Mouse (Mus musculus) liver, embryonic 14.5 days (tissue): ENCODE data around the gene Gm48551. TPM values are rescaled to one million over a fixed set of nuclear protein-coding genes. Genes with fewer than 3 reads are reported as not detected.

Source experiments
- ATAC-seq: fragments of 200-750 bp; cut with Nextera tagmentation; 2 replicates; pipeline ENCODE4 v1.8.0; 2017; ENCODE audit warnings: moderate number of reproducible peaks, mild to moderate bottlenecking, moderate library complexity; ENCODE audit not compliant: insufficient read depth
- DNase-seq, 3 experiments: peaks; one replicate each; pipeline ENCODE4 v3.0.0-alpha.2; 2012 to 2013; ENCODE audit warnings: low read depth in 3 of 3, low spot score in 3 of 3
- H3K27ac ChIP-seq: fragments of 300-500 bp; sonication (generic); 2 replicates; pipeline ENCODE4 v1.5.1; 2014; ENCODE audit warnings: moderate library complexity, mild to moderate bottlenecking, control low read depth, inconsistent platforms
- H3K27me3 ChIP-seq: fragments of 300-500 bp; sonication (generic); 2 replicates; pipeline ENCODE4 v1.6.1; 2014; ENCODE audit warnings: mild to moderate bottlenecking, low read length, moderate library complexity; ENCODE audit not compliant: control insufficient read depth, insufficient read depth
- H3K36me3 ChIP-seq: fragments of 300-500 bp; sonication (generic); replicated peaks from 2 replicates; pipeline ENCODE4 v1.6.1; 2014; ENCODE audit warnings: low read depth; ENCODE audit not compliant: control insufficient read depth, insufficient read depth
- H3K4me1 ChIP-seq, 2 experiments: fragments of 200-500 bp in 1 of 2; fragments of 300-500 bp in 1 of 2; sonication (generic) in 1 of 2; replicated peaks; 2 replicates each; pipeline ENCODE4 v1.6.1; 2012 to 2014; ENCODE audit warnings: antibody characterized with exemption in 1 of 2, inconsistent platforms in 1 of 2, low read length in 1 of 2; ENCODE audit not compliant: control insufficient read depth in 2 of 2, insufficient read depth in 2 of 2
- H3K4me2 ChIP-seq: fragments of 300-500 bp; sonication (generic); 2 replicates; pipeline ENCODE4 v1.6.1; 2014; ENCODE audit warnings: low read depth, mild to moderate bottlenecking, control low read depth, moderate library complexity
- H3K4me3 ChIP-seq, 2 experiments: fragments of 200-500 bp in 1 of 2; fragments of 300-500 bp in 1 of 2; sonication (generic) in 1 of 2; 2 replicates each; pipeline ENCODE4 v1.5.1; 2012 to 2014; ENCODE audit warnings: low read depth in 2 of 2, low read length in 2 of 2, mild to moderate bottlenecking in 2 of 2, control low read depth in 1 of 2, inconsistent platforms in 1 of 2, moderate library complexity in 1 of 2; ENCODE audit not compliant: insufficient read depth in 1 of 2
- H3K9ac ChIP-seq: fragments of 300-500 bp; sonication (generic); replicated peaks from 2 replicates; pipeline ENCODE4 v1.6.1; 2014; ENCODE audit warnings: mild to moderate bottlenecking, control low read depth, moderate library complexity
- H3K9me3 ChIP-seq: fragments of 300-500 bp; sonication (generic); 2 replicates; pipeline ENCODE4 v1.6.1; 2016; ENCODE audit warnings: low read length, mixed read lengths; ENCODE audit not compliant: control insufficient read depth
- CTCF ChIP-seq: IDR thresholded peaks from 2 replicates; pipeline ENCODE4 v1.5.1; 2016; ENCODE audit warnings: antibody characterized with exemption, low read depth, control low read depth
- EP300 ChIP-seq: IDR thresholded peaks from 2 replicates; pipeline ENCODE4 v1.6.1; 2016; ENCODE audit warnings: antibody characterized with exemption, low read depth
- WGBS: fragments of 180-500 bp; shearing (Covaris S2); extraction: QIAGEN DNeasy Blood & Tissue Kit; methylation state at CpG from one replicate; pipeline ENCODE4 v1.1.7; 2014; ENCODE audit not compliant: insufficient replicate concordance; 5-methylcytosine and 5-hydroxymethylcytosine counted together
- polyA plus RNA-seq, 2 experiments: library from polyadenylated mRNA; depleted of rRNA in 1 of 2; stranded (reverse) in 1 of 2; unstranded in 1 of 2; fragments of >200 nt; fragmentation: Nextera tagmentation in 1 of 2; extraction: Ambion mirVana in 1 of 2; gene quantifications; 2 replicates each; pipeline versions ENCODE4 v1.2.1 to v1.2.3; 2012 to 2014

The Gm48551 gene
- polyA plus RNA-seq, 2 experiments: 0.47 to 1.0 TPM

DNA sequence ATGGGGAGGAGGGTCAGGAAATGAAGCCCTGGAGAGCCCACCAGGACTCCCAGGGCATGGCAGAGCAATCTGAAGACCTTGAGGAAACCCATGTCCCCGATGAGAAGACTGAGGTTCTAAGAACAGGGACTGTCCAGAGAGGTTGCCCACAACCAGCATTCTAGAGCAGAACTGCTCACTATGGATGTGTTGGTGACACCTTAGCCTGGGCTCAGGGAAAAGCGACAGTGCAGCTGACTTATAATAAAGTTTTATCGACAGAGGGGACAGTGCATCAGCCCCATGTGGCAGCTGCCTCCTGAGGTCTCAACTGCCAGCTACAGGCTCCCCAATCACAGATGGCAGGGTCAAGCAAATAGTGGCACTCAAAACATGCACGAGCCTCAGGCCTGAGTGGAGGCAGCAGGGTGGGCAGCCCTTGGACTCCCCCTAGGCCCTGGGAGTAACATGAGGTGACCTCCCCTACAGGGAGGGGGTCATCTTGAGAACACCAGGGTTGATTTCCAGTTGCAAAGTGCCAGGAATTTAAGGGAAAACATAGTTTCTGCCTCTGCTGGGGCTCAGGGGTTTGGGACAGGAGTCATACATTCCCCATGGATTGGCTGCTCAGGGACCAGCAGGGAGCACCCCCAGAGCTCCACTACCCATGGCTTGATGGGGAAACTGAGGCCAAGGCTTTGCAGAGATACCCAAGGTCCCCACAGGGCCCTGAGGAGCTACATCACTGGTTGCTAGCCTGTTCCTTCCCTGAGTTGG lies 37.0 kb downstream of the Gm48551 start:
- Histone ChIP-seq H3K4me3 (no peak overlapping the region), H3K36me3 (no peaks in the 10 kb centered on the region), H3K9me3 (no peaks in the 10 kb centered on the region), H3K27me3 (peaks cover 22% of the 10 kb centered on the region), H3K4me2 (no peak overlapping the region), H3K4me1 (0 out of 4 replicates have a peak, but pooled peaks cover 0 to 5% of the 10 kb centered on the region in 2 experiments), H3K27ac (no peak overlapping the region), H3K9ac (no peak overlapping the region)
- WGBS: 63% methylated on average over 4 of the region's 4 CpGs
- no peak for DNase-seq
- TF ChIP-seq CTCF (no peak), EP300 (no peak)
- ATAC-seq: no peak

DNA sequence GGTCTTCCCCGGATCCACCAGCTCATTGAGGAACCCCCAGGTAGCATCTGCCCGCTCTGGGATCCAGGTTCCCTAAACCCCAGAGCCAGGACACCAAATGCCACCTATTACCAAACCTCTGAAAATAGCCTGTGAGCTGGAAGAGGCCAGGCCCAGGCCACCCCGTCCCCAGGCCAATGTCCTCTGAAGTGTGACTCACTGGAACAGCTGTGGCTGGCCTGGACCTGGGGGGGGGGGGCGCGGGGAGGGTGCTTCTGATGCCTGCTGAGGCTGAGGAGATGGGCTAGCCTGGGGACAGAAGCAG lies 37.5 kb downstream of the Gm48551 start:
- Histone ChIP-seq H3K9me3 (no peaks in the 10 kb centered on the region), H3K4me2 (no peak overlapping the region), H3K27ac (no peak overlapping the region)

DNA sequence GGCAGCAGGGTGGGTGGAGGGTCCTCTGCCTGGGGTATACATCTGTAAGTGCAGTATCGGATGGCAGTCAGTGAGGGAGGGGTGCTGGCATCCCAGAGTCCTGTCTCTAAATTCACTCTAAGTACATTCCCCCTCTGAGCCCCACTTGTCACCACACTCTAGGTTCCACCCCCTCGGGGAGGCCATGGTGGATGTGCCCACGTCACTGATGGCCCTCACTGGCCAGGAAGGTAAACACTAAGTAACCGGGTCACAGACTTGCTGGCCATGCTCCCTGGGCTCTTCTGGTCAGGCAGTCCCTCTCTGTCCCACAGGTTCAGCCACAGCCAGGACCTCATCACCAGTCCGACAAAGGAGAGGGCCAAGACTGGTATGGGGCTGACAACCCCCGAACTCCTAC lies 37.9 kb downstream of the Gm48551 start:
- Histone ChIP-seq H3K9me3 (no peaks in the 10 kb centered on the region), H3K4me3 (no peak overlapping the region), H3K27ac (no peak overlapping the region), H3K36me3 (no peaks in the 10 kb centered on the region), H3K27me3 (peaks cover 31% of the 10 kb centered on the region), H3K4me2 (no peak overlapping the region), H3K4me1 (0 out of 4 replicates have a peak, but pooled peaks cover 0 to 5% of the 10 kb centered on the region in 2 experiments), H3K9ac (no peak overlapping the region)
- DNase-seq (no peak), ATAC-seq (no peak)
- 61% methylated on average over 6 of the region's 6 CpGs for WGBS
- TF ChIP-seq EP300 (no peak), CTCF (no peak)

More for the DNA sequence above, 37.5 kb downstream of the Gm48551 start:
- Histone ChIP-seq H3K36me3 (no peaks in the 10 kb centered on the region), H3K4me1 (0 out of 4 replicates have a peak, but pooled peaks cover 0 to 5% of the 10 kb centered on the region in 2 experiments), H3K9ac (no peak overlapping the region), H3K4me3 (no peak overlapping the region), H3K27me3 (peaks cover 27% of the 10 kb centered on the region)
- ATAC-seq (no peak), DNase-seq (no peak)
- no peak for TF ChIP-seq CTCF
- no peak for TF ChIP-seq EP300
- 50% methylated on average over 5 of the region's 5 CpGs for WGBS

DNA sequence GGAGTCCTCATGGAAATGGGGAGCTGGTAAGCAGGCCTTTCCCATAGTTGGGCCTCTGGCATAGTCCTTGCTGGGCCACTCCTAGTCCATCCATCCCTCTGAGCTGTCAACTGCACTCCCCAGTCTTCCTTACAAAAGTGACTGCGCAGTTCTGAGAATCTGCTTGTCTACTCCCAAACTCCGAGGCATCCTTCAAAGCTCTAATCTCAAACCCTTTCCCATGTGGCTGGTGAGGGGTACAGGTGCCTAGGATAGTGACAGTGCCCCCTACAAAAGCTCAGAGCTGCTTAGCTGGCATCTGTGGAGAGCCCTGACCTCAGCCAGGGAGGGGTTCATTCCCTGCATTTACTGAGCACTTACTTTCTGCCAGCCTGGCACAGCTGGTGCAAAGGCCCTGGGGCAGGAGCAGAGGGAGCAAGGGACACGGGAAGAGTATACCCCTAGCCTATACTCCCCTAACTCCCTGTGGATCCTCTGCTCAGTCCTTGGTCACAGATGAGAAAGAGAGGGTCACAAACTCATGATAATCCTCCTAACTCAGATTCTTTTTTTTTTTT lies 38.5 kb downstream of the Gm48551 start:
- H3K4me1 ChIP-seq: 0 out of 4 replicates have a peak, but pooled peaks cover 0 to 5% of the 10 kb centered on the region in 2 experiments
- H3K4me2 ChIP-seq: no peak overlapping the region
- no peak overlapping the region for H3K4me3 ChIP-seq
- H3K27ac ChIP-seq: no peak overlapping the region
- no peaks in the 10 kb centered on the region for H3K36me3 ChIP-seq
- ATAC-seq: no peak
- no peak for TF ChIP-seq EP300
- no peak for TF ChIP-seq CTCF
- H3K27me3 ChIP-seq: peaks cover 37% of the 10 kb centered on the region
- DNase-seq: no peak
- 61% methylated on average over 3 of the region's 3 CpGs for WGBS
- H3K9me3 ChIP-seq: no peaks in the 10 kb centered on the region
- no peak overlapping the region for H3K9ac ChIP-seq

DNA sequence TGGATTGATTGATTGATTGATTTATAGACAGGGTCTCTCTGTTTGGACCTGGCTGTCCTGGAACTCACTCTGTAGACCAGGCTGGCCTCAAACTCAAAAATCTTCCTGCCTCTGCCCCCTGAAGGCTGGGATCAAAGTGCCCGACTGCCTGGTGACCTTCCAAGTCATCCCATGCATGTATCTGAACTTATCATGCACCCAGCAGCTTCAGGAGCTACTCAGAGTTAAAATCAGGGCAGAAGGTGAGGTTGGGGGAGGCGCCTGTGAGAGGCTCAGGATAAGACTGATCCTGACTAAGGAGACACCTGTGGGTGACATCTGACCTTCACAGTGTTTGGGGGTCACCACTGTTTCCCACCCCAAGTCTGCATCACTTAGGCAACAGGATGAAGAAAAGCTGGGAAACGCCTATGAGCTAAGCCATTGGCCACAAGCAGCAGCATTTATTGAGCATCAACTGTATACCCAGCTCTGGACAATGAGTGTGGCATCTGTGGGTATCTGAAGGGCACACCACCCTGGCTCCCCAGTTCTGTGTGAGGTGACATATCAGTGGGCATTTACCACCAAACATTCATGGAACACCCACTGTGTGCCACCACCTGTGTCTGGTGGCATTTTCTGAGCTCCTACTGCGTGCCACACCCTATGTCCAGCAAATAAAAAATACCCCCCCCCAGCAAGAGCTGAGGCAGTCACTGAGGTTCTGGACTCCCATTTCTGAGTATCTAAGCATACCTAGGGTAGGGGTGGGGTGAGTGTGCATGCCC lies 39.4 kb downstream of the Gm48551 start:
- TF ChIP-seq EP300 (no peak), CTCF (no peak)
- H3K36me3 ChIP-seq: no peaks in the 10 kb centered on the region
- 0 out of 4 replicates have a peak, but pooled peaks cover 0 to 5% of the 10 kb centered on the region in 2 experiments for H3K4me1 ChIP-seq
- H3K4me2 ChIP-seq: no peak overlapping the region
- no peaks in the 10 kb centered on the region for H3K9me3 ChIP-seq
- no peak overlapping the region for H3K9ac ChIP-seq
- 41% methylated on average over 4 of the region's 4 CpGs for WGBS
- ATAC-seq (no peak), DNase-seq (no peak)
- H3K27ac ChIP-seq: no peak overlapping the region
- H3K4me3 ChIP-seq: no peak overlapping the region
- peaks cover 46% of the 10 kb centered on the region for H3K27me3 ChIP-seq
